Mouse (Mus musculus): ENCODE measurements around the gene Sntg2. TPM values are rescaled to one million over a fixed set of nuclear protein-coding genes. Genes with fewer than 3 reads are reported as not detected.

The Sntg2 gene
- polyA plus RNA-seq, 1 experiment from 2014 or later: 2.0 TPM

GRCm38 (mm10) chr12:30272242-30272985 lies 100.8 kb downstream of the Sntg2 start:
- Histone ChIP-seq H3K9me3 (no peaks in the 10 kb centered on the region), H3K27ac (no peak overlapping the region), H3K36me3 (no peaks in the 10 kb centered on the region), H3K4me1 (no peaks in the 10 kb centered on the region), H3K4me2 (replicated peaks) (no peak overlapping the region), H3K9ac (no peak overlapping the region), H3K27me3 (no peaks in the 10 kb centered on the region), H3K4me3 (no peak overlapping the region)
- 85% methylated on average over 8 of the region's 8 CpGs for WGBS
- ATAC-seq (ENCODE audit: insufficient number of reproducible peaks, insufficient read depth, low FRiP score, low TSS enrichment): no peak

- Histone ChIP-seq H3K4me1 (no peaks in the 10 kb centered on the region), H3K9me3 (no peaks in the 10 kb centered on the region), H3K4me2 (replicated peaks) (no peak overlapping the region), H3K9ac (no peak overlapping the region), H3K36me3 (no peaks in the 10 kb centered on the region), H3K27ac (no peak overlapping the region), H3K27me3 (no peaks in the 10 kb centered on the region), H3K4me3 (no peak overlapping the region)
- no peak for ATAC-seq (ENCODE audit: insufficient number of reproducible peaks, insufficient read depth, low FRiP score, low TSS enrichment)
- 62% methylated on average over 5 of the region's 5 CpGs for WGBS
Measured at GRCm38 (mm10) chr12:30264206-30264605, 109.0 kb downstream of the Sntg2 start.

- no peak for ATAC-seq (ENCODE audit: insufficient number of reproducible peaks, insufficient read depth, low FRiP score, low TSS enrichment)
- Histone ChIP-seq H3K27me3 (no peaks in the 10 kb centered on the region), H3K4me3 (no peak overlapping the region), H3K9me3 (no peaks in the 10 kb centered on the region), H3K4me1 (no peaks in the 10 kb centered on the region), H3K9ac (no peak overlapping the region), H3K4me2 (replicated peaks) (no peak overlapping the region), H3K36me3 (no peaks in the 10 kb centered on the region), H3K27ac (no peak overlapping the region)
- 49% methylated on average over 2 of the region's 2 CpGs for WGBS
Measured at GRCm38 (mm10) chr12:30261187-30261586, 112.0 kb downstream of the Sntg2 start.

GRCm38 (mm10) chr12:30258641-30259040 lies 114.5 kb downstream of the Sntg2 start:
- H3K27me3 ChIP-seq: no peaks in the 10 kb centered on the region
- H3K36me3 ChIP-seq: no peaks in the 10 kb centered on the region
- H3K9ac ChIP-seq: no peak overlapping the region
- no peak overlapping the region for H3K27ac ChIP-seq
- ATAC-seq (ENCODE audit: insufficient number of reproducible peaks, insufficient read depth, low FRiP score, low TSS enrichment): no peak
- no peak overlapping the region for H3K4me2 ChIP-seq (replicated peaks)
- no peak overlapping the region for H3K4me3 ChIP-seq
- no peaks in the 10 kb centered on the region for H3K4me1 ChIP-seq
- WGBS: 65% methylated on average over 2 of the region's 2 CpGs
- no peaks in the 10 kb centered on the region for H3K9me3 ChIP-seq

- Histone ChIP-seq H3K9ac (no peak overlapping the region), H3K36me3 (no peaks in the 10 kb centered on the region), H3K9me3 (no peaks in the 10 kb centered on the region), H3K27ac (no peak overlapping the region), H3K4me3 (no peak overlapping the region), H3K27me3 (no peaks in the 10 kb centered on the region), H3K4me1 (no peaks in the 10 kb centered on the region), H3K4me2 (replicated peaks) (no peak overlapping the region)
- no peak for ATAC-seq (ENCODE audit: insufficient number of reproducible peaks, insufficient read depth, low FRiP score, low TSS enrichment)
- WGBS: 92% methylated on average over 7 of the region's 7 CpGs
Measured at GRCm38 (mm10) chr12:30257664-30258063, 115.5 kb downstream of the Sntg2 start.

GRCm38 (mm10) chr12:30256207-30256606 lies 117.0 kb downstream of the Sntg2 start:
- Histone ChIP-seq H3K4me1 (no peaks in the 10 kb centered on the region), H3K4me3 (no peak overlapping the region), H3K27ac (no peak overlapping the region), H3K4me2 (replicated peaks) (no peak overlapping the region), H3K9me3 (no peaks in the 10 kb centered on the region), H3K27me3 (no peaks in the 10 kb centered on the region), H3K36me3 (no peaks in the 10 kb centered on the region), H3K9ac (no peak overlapping the region)
- WGBS: 50% methylated on average over 3 of the region's 3 CpGs
- ATAC-seq (ENCODE audit: insufficient number of reproducible peaks, insufficient read depth, low FRiP score, low TSS enrichment): no peak

- Histone ChIP-seq H3K4me2 (replicated peaks) (no peak overlapping the region), H3K9ac (no peak overlapping the region), H3K27ac (no peak overlapping the region), H3K4me1 (no peaks in the 10 kb centered on the region), H3K9me3 (no peaks in the 10 kb centered on the region), H3K4me3 (no peak overlapping the region), H3K27me3 (no peaks in the 10 kb centered on the region), H3K36me3 (no peaks in the 10 kb centered on the region)
- no peak for ATAC-seq (ENCODE audit: insufficient number of reproducible peaks, insufficient read depth, low FRiP score, low TSS enrichment)
- 85% methylated on average over 10 of the region's 10 CpGs for WGBS
Measured at GRCm38 (mm10) chr12:30254581-30254980, 118.6 kb downstream of the Sntg2 start.

GRCm38 (mm10) chr12:30252381-30252780 lies 120.8 kb downstream of the Sntg2 start:
- Histone ChIP-seq H3K4me1 (no peaks in the 10 kb centered on the region), H3K27me3 (no peaks in the 10 kb centered on the region), H3K9ac (no peak overlapping the region), H3K4me3 (no peak overlapping the region), H3K9me3 (no peaks in the 10 kb centered on the region), H3K36me3 (no peaks in the 10 kb centered on the region), H3K4me2 (replicated peaks) (no peak overlapping the region), H3K27ac (no peak overlapping the region)
- ATAC-seq (ENCODE audit: insufficient number of reproducible peaks, insufficient read depth, low FRiP score, low TSS enrichment): no peak
- 88% methylated on average over 4 of the region's 4 CpGs for WGBS

- 91% methylated on average over 8 of the region's 8 CpGs for WGBS
- Histone ChIP-seq H3K36me3 (no peaks in the 10 kb centered on the region), H3K9ac (no peak overlapping the region), H3K4me1 (no peaks in the 10 kb centered on the region), H3K9me3 (no peaks in the 10 kb centered on the region), H3K4me3 (no peak overlapping the region), H3K4me2 (replicated peaks) (no peak overlapping the region), H3K27me3 (no peaks in the 10 kb centered on the region), H3K27ac (no peak overlapping the region)
- no peak for ATAC-seq (ENCODE audit: insufficient number of reproducible peaks, insufficient read depth, low FRiP score, low TSS enrichment)
Measured at GRCm38 (mm10) chr12:30251283-30251829, 121.8 kb downstream of the Sntg2 start.

- Histone ChIP-seq H3K27me3 (no peaks in the 10 kb centered on the region), H3K27ac (no peak overlapping the region), H3K36me3 (no peaks in the 10 kb centered on the region), H3K4me3 (no peak overlapping the region), H3K9me3 (no peaks in the 10 kb centered on the region), H3K4me2 (replicated peaks) (no peak overlapping the region), H3K4me1 (no peaks in the 10 kb centered on the region), H3K9ac (no peak overlapping the region)
- WGBS: 84% methylated on average over 3 of the region's 3 CpGs
- no peak for ATAC-seq (ENCODE audit: insufficient number of reproducible peaks, insufficient read depth, low FRiP score, low TSS enrichment)
Measured at GRCm38 (mm10) chr12:30249068-30249467, 124.1 kb downstream of the Sntg2 start.

- Histone ChIP-seq H3K27me3 (no peaks in the 10 kb centered on the region), H3K9me3 (no peaks in the 10 kb centered on the region), H3K27ac (no peak overlapping the region), H3K4me3 (no peak overlapping the region), H3K4me2 (replicated peaks) (no peak overlapping the region), H3K9ac (no peak overlapping the region), H3K36me3 (no peaks in the 10 kb centered on the region), H3K4me1 (no peaks in the 10 kb centered on the region)
- ATAC-seq (ENCODE audit: insufficient number of reproducible peaks, insufficient read depth, low FRiP score, low TSS enrichment): no peak
- WGBS: 88% methylated on average over 5 of the region's 5 CpGs
Measured at GRCm38 (mm10) chr12:30246286-30246945, 126.8 kb downstream of the Sntg2 start.

GRCm38 (mm10) chr12:30244194-30244593 lies 129.0 kb downstream of the Sntg2 start:
- Histone ChIP-seq H3K4me1 (no peaks in the 10 kb centered on the region), H3K36me3 (no peaks in the 10 kb centered on the region), H3K9me3 (no peaks in the 10 kb centered on the region), H3K27me3 (no peaks in the 10 kb centered on the region), H3K4me3 (no peak overlapping the region), H3K4me2 (replicated peaks) (no peak overlapping the region), H3K9ac (no peak overlapping the region), H3K27ac (no peak overlapping the region)
- no peak for ATAC-seq (ENCODE audit: insufficient number of reproducible peaks, insufficient read depth, low FRiP score, low TSS enrichment)
- 64% methylated on average over 2 of the region's 2 CpGs for WGBS
